Comparison of ENCODE assay signal across 9 mouse cellular contexts in genomic region chr4:88309676-88310075, GRCm38 (mm10).
DNase-seq lines count a peak whose midpoint lies in the region; ATAC-seq lines count a peak whose summit lies in the region.
"Had no signal": no experiment of that assay in that cellular context is flagged by ENCODE, and none has a peak within 500 bp of the region (broad histone marks: within the 10 kb centered on the region; RNA-seq: fewer than 3 reads in every experiment).

No protein-coding gene starts in this region.

- no peaks in the 10 kb centered on the region for H3K4me1 ChIP-seq in forebrain, embryonic 14.5 days (ENCODE audit: control insufficient read depth, insufficient read depth, low read length)
- H3K4me1 ChIP-seq: heart, embryonic 15.5 days had no signal

- 57% methylated on average over 2 of the region's 2 CpGs for WGBS in forebrain, embryonic 14.5 days

- H3K9ac ChIP-seq in forebrain, embryonic 14.5 days (ENCODE audit: low read length), result no peak overlapping the region
- H3K9ac ChIP-seq: heart, embryonic 15.5 days had no signal

- no peak overlapping the region for H3K4me3 ChIP-seq in forebrain, embryonic 14.5 days (ENCODE audit: low read depth, low read length)
- H3K4me3 ChIP-seq: heart, embryonic 15.5 days had no signal

- no peak overlapping the region for H3K4me2 ChIP-seq in forebrain, embryonic 14.5 days (ENCODE audit: low read length)
- H3K4me2 ChIP-seq: heart, embryonic 15.5 days had no signal

- no peaks in the 10 kb centered on the region for H3K36me3 ChIP-seq in forebrain, embryonic 14.5 days (ENCODE audit: control insufficient read depth, insufficient read depth, low read length)
- H3K36me3 ChIP-seq: heart, embryonic 15.5 days had no signal

- ATAC-seq in activated CD4-positive, CD25-positive, alpha-beta regulatory T cell, adult 4 months, result peak; percentile 46
- 0 out of 2 replicates have a peak, but pooled peaks have one; percentile 52 for ATAC-seq in forebrain, embryonic 14.5 days

- H3K27ac ChIP-seq in forebrain, embryonic 14.5 days (ENCODE audit: low read depth, low read length), result no peak overlapping the region
- H3K27ac ChIP-seq: heart, embryonic 15.5 days had no signal

- H3K9me3 ChIP-seq in forebrain, embryonic 14.5 days (replicated peaks; ENCODE audit: control insufficient read depth, low read length), result no peaks in the 10 kb centered on the region
- H3K9me3 ChIP-seq: heart, embryonic 15.5 days had no signal

- peak; percentile 16 to 71 for DNase-seq in adrenal gland, adult (ENCODE audit: inconsistent age in 2 of 2, low spot score in 1 of 2)
- no peak for DNase-seq in adrenal gland, postnatal 4 days (ENCODE audit: low spot score in 2 of 2)
- DNase-seq in layer of hippocampus, adult 18-20 months (ENCODE audit: low spot score in 2 of 2), result peak; percentile 24 to 57
- no peak for DNase-seq in layer of hippocampus, postnatal 36 days
- DNase-seq in forebrain, embryonic 14.5 days (ENCODE audit: low spot score), result peak; percentile 64
- DNase-seq in lung, postnatal 25 days (ENCODE audit: low spot score), result peak; percentile 14
- DNase-seq in urinary bladder, postnatal 25 days (ENCODE audit: low spot score), result no peak

- no peaks in the 10 kb centered on the region for H3K27me3 ChIP-seq in forebrain, embryonic 14.5 days (replicated peaks; ENCODE audit: control insufficient read depth, insufficient read depth, low read length)
- H3K27me3 ChIP-seq: heart, embryonic 15.5 days had no signal

Comparison
In these comparisons a context has a peak if more than half of its experiments do, and no peak if none do; other contexts are left out.
1. DNase-seq: peak in adrenal gland, adult (2 of 2), layer of hippocampus, adult 18-20 months (2 of 2), forebrain, embryonic 14.5 days (single experiment) and lung, postnatal 25 days (single experiment); none in adrenal gland, postnatal 4 days (0 of 2), layer of hippocampus, postnatal 36 days (0 of 2) and urinary bladder, postnatal 25 days (single experiment).